Mouse (Mus musculus): ENCODE data around the gene Zc3hav1l. TPM values are rescaled to one million over a fixed set of nuclear protein-coding genes. Genes with fewer than 3 reads are reported as not detected.

The Zc3hav1l gene
- total RNA-seq, 2 experiments from 2014 or later: 3.2 to 3.9 TPM

DNA sequence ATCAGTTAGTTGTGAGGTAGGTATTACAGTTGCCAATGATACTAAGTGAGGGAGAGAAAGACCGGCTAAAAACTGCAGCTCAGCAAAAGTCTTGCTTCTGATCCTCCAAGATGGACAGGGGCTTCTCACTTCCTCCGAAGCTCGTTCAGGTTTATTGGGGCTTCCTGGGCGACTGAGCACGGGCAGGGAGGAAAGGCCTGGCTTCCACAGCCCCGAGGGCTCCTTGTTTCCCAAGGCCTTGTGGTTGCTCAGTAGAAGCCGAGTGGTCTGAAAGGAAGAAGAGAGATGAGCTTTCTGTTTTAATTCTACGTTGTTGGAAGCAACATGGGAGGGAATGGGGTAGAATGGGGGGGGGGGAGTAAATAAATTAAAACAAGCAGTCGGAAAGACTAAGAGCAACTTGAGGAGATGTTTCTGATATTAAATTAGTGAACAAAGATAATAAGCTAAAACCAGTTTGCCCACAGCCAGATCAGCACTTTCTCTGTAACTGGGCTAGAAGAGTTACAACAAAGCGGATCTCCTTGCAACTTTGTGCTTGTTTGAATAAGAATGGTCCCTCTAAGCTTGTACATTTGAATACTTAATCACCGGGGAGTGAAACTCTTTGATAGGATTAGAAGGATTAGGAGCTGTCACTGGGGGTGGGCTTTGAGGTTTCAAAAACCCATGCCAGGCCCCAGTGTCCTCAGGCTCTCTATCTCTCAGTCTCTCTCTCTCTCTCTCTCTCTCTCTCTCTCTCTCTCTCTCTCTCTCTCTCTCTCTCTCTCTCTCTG, 6.0 kb downstream of the Zc3hav1l start:
- intact Hi-C loops (cut with DNase I): no loop called here
- DNase-seq (ENCODE audit: low spot score in 2 of 2): no peak

DNA sequence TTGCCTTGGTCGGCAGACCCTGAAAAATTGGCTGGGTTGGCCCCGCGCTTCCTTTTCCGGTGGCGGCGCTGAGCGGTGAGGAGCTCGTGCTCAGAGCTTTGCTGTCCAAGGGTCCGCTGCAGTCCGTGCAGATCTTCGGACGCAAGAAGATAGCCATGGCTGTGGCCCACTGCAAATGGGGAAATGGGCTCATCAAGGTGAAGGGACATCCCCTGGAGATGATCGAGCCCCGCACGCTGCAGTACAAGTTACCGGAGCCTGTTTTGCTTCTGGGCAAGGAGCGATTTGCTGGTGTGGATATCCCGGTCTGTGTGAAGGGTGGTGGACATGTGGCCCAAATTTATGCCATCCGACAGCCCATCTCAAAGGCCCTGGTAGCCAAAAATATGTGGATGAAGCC, 14.6 kb downstream of the Zc3hav1l start:
- intact Hi-C loops (cut with DNase I): no loop called here
- no peak for DNase-seq (ENCODE audit: low spot score in 2 of 2)

DNA sequence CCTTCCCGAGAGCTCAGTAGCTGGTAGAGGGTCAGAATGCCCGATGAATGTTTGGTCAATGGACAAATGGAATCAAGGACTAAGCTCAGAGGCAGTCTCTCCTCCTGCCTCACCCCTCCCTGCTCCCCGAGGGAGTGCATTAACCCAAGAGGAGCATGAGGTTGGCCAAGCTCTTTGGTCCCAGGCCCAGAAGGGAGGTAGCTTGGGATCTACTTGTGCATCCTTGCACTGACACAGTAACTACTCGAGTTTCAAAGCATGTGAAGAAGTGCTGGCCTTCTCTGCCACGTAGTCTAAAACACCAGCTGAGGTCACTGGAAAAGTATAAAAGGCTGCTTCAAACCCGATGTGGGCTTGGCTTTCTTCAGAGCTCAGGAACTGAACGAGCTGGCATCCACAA, 34.6 kb downstream of the Zc3hav1l start:
- no peak for DNase-seq (ENCODE audit: low spot score in 2 of 2)
- intact Hi-C loops (cut with DNase I): loop anchor here (5.0 kb wide), 1 partner anchor 67 kb away; no protein-coding TSS in a partner anchor

DNA sequence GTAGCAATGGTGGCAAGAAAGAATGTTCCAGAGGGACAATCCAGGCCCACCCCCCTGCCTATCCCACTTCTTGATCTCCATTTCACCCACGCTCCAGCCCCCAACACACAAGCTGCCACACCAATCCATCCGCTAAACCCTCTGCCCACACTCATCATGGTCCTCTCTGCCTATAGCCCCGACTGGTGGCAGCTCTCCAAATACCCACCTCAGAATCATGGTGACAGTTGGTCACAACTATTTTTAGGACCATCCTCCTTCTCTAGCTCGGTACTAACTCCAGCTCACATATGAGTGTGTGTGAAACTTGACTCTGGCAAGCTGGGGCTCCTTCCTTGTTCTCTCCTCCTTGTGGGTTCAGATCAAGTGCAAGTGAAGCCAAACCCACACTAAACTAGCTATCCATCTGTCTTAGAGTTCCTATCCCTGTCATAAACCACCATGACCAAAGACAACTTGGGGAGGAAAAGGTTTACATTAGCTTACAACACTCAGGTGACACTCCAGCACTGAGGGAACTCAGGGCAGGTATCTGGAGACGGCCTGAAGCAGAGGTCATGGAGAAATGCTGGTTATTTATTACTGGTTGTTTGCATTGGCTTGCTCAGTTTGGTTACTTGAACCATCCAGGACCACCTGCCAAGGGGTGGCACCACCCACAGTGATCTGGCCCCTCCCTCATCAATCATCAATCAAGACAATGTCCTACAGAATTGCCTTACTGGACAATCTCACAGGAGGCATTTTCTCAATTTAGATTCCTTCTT, 35.5 kb downstream of the Zc3hav1l start:
- peak; percentile 72 to 80 for DNase-seq (ENCODE audit: low spot score in 2 of 2)
- intact Hi-C loops (cut with DNase I): loop anchor here (5.0 kb wide), 1 partner anchor 66 kb away; no protein-coding TSS in a partner anchor

DNA sequence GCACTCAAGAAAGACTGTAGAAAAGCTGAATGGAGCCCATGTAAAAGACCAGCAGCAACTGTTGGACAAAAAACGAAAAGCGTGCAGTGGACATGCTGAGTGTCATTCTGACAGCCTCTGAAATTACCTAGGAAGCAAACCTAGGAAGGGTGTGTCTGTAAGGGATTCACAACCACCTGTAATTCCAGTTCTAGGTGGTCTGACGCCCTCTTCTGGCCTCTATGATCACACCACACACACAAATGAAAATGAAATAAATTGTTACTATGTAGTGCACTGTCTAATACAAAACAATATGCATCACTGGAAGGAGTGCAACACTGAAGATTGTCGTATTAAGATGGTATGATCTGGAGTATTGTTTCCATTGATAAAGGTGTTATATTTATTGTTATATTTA, 37.2 kb downstream of the Zc3hav1l start:
- DNase-seq (ENCODE audit: low spot score in 2 of 2): no peak
- intact Hi-C loops (cut with DNase I): loop anchor here (5.0 kb wide), 1 partner anchor 65 kb away; no protein-coding TSS in a partner anchor

DNA sequence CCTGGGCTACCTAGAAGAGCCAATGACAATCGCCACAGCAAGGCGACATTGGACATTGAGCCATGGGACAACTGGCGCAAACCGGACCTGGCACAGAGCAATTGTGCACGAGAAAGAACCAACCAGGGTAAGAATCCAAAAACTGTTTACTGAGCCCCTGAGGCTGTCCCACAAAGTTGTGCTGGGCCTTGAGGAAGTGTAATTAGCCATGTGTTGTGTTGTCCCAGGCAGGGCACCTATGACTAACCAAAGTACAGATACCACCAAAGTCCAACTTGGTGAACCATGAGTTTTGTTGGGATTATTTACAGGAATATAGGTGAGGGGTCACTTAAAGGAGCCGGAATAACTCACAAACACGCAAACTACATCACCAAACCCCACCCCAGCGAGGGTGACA, 41.6 kb downstream of the Zc3hav1l start:
- intact Hi-C loops (cut with DNase I): loop anchor here (10.0 kb wide), 1 partner anchor 93 kb away; no protein-coding TSS in a partner anchor

DNA sequence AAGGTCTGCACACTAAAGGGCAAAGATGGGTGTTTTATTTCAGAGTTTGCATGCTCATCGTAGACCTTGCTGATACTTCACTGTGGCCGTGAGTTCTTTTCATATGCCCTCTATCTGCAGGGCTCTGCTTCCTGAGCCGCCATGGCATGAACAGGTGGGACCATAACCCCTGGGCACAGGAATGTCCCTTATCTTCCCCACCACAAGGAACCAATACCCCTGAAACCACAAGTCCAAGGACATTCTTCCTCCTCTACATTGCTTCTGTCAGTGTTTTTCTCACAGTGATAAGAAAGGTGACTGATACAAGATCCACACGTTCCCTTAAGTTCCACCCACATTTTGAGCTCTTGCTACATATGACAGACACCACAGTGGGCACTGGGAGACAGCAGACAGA, 42.3 kb downstream of the Zc3hav1l start:
- intact Hi-C loops (cut with DNase I): loop anchor here (10.0 kb wide), 1 partner anchor 92 kb away; no protein-coding TSS in a partner anchor
- no peak for DNase-seq (ENCODE audit: low spot score in 2 of 2)

More for the DNA sequence above, 41.6 kb downstream of the Zc3hav1l start:
- no peak for DNase-seq (ENCODE audit: low spot score in 2 of 2)

DNA sequence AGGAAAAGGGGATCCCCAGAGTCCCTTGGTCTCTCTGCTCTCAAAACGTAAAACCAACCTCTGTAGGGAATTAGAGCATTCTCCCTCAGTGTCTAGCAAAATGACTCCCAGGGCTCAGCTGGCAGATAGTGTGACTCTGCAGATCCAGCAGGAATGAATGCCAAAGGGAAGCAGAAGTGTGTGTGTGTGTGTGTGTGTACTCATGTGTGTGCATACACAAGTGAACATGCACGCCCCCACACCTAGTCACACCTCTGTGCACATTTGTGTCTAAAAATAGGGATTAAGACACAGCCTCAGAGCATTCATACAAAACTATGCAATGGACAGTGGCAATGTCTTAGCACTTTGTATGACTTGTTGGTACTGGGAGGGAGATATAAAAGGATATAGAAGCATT, 43.3 kb downstream of the Zc3hav1l start:
- no peak for DNase-seq (ENCODE audit: low spot score in 2 of 2)
- intact Hi-C loops (cut with DNase I): loop anchor here (10.0 kb wide), 1 partner anchor 91 kb away; no protein-coding TSS in a partner anchor

DNA sequence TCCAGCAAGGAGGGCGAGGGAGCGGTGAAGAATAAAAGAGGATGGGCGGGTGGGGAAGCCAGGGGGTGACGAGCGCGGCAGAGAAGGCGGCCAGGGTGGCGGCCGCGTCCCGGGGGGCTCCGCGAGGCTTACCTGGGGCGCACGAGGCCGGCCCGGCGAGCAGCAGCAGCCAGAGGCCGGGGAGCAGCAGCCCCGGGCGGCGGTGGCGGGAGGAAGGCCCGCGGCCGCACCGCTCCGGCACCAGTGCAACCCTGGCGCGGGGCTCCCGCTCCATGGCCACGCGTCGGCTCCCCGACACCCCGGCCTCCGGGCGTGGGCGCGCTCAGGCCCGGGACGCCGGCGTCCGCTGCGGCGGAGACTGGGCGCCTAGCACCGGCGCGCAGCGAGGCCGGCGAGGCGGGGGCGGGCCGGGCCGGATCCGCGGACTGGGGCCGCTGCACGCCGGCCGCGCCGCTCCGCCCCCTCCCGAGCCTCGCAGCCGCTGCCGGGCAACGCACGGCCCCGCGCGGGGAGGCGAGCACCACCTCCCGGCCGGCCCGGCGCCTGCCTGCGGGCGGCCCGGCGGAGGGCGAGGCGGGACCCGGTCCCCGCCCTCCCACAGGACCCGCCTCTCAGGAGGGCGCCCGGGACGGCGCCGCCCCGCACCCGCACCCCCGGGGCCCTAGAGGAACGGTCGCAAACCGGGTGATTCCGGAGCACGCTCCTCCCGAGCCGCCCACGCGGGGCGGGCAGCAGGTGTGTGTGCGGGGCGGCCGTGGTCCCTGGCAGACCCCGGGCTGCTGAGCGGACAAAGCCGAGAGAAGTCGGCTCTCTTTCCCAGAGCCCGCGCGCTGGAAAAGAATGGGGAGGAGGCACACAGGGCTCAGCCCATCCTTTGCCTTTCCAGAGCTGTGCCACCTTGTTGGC, 45.1 kb downstream of the Zc3hav1l start, which contains the start of gene D630045J12Rik:
Gene D630045J12Rik, minus strand, starts transcription at position 274 of the 906 bp plus-strand sequence.
- intact Hi-C loops (cut with DNase I): loop anchor here (5.0 to 10.0 kb wide), 2 partner anchors 43 to 89 kb away; partner anchors contain the start of gene Zc3hav1l
- peak; percentile 44 to 81 for DNase-seq (ENCODE audit: low spot score in 2 of 2)

DNA sequence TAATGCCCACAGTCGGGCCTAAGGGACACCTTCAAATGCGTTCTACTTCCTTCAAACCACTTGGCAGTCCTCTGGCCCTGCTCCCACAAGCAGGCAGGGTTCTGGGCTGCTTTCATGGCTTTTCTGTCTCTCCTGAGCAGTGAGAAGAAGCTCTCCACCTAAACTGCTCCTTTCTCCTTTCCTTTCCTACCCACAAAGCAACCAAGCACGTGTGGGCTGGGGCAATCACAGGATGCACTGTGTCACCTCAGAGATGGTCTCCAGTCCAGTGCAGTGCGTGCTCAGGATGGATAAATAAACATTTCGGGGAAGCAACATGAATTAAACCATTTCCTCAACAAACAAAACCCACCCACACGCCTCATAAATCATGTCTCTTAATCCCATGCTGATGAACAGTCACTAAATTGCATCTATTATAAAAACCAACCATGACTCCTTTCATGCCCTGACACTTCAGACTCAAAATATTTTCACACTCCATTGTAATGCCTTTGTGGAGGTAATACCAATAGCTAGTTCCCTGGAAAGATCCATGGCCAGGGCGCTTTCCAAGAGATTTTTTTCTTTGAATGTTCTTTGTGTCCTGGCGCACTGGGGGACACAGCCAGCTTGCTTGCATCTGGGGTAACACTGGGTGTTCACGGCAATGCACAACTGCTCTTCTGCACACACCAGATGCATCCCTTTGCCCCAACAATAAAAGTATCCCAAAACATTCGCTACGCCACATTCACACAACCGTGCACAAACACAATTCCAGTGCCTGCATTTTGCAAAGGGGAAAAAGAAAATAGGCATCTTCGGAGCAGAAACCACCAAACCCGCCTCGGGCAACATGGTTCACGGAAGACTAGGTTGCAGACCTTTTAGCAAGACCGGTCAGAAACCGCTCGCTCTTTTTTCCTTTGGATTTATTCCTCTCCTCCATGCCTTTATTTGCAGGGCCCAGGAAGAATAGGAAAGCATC, 46.0 kb downstream of the Zc3hav1l start:
- DNase-seq (ENCODE audit: low spot score in 2 of 2): no peak

DNA sequence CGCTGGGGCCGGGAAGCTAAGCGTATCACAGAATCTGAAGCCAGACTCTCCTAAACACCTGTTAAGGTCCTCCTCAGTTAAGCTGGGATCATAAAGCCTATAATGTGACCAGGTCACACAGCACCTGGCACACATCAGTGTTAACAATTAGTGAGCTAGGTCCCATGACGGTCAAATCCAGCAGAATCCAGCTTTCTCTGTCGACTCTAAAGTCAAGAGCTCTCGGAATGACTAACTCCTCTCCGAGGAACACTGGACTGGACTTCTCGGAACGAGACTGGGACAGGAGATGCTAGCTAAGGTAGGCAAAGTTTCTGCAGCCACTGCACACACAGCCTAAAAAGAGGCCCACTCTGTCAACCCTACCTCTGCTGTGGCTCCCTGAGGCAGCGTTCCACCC, 46.9 kb downstream of the Zc3hav1l start:
- intact Hi-C loops (cut with DNase I): loop anchor here (5.0 to 10.0 kb wide), 2 partner anchors 45 to 87 kb away; partner anchors contain the start of gene Zc3hav1l
- no peak for DNase-seq (ENCODE audit: low spot score in 2 of 2)

More for the DNA sequence above, 46.0 kb downstream of the Zc3hav1l start:
- intact Hi-C loops (cut with DNase I): loop anchor here (5.0 to 10.0 kb wide), 2 partner anchors 44 to 88 kb away; partner anchors contain the start of gene Zc3hav1l

DNA sequence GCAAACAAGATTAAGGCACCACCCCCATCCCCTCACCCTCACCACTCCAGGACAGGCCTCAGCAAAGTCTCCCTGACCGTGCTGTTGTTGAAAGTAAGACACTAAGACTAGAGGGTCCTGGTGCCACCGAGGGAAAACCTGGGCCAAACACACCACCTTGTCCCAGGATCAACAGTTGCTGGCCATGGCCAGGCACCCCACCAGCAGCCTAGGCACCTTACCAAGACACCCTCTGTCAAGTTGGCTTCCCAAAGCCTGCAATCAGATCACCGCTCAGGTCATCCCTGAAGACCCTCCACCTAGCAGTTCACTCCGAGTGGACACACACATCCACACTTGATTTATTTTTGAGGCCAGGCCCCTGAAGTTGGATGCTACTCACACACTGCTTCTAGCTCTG, 47.6 kb downstream of the Zc3hav1l start:
- intact Hi-C loops (cut with DNase I): loop anchor here (5.0 to 10.0 kb wide), 2 partner anchors 46 to 87 kb away; partner anchors contain the start of gene Zc3hav1l
- no peak for DNase-seq (ENCODE audit: low spot score in 2 of 2)

DNA sequence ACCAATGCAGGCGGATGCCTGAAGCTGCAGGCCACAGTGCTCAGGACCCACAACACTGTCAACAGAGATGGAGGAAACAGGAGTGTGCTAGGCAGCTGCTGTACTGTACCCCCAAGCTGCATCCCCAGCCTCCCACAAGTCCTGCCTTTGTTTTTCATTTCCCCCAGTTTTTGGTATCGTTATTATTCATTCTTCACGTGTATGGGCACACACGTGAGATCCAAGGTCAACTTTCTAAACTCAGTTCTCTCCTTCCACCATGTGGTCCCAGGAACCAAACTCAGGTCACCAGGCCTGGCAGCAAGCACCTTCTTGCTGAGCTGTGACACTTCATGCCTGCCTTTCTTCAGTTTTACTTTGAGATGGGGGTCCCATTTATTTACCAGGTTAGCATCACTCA, 51.7 kb downstream of the Zc3hav1l start:
- intact Hi-C loops (cut with DNase I): no loop called here
- DNase-seq (ENCODE audit: low spot score in 2 of 2): no peak

DNA sequence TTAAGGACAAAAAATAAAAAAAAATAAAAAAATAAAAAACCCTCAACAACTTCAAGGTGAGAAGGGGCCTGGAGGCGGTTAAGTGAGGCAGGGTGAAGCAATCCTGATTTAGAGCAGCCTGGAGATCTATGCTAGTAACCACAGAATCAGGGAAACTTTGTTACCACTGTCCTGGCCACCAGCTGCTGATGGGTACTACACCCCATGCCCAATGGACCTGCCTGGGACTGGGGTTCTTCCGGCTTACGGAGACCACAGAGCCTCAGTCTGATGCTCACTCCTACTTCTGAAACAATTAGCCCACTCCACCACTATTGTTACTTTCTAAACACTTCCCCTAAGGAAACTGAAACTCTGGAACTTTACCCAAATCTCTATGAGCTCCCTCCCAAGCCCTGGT, 54.3 kb downstream of the Zc3hav1l start:
- intact Hi-C loops (cut with DNase I): loop anchor here (5.0 kb wide), 1 partner anchor 48 kb away; no protein-coding TSS in a partner anchor
- no peak for DNase-seq (ENCODE audit: low spot score in 2 of 2)

DNA sequence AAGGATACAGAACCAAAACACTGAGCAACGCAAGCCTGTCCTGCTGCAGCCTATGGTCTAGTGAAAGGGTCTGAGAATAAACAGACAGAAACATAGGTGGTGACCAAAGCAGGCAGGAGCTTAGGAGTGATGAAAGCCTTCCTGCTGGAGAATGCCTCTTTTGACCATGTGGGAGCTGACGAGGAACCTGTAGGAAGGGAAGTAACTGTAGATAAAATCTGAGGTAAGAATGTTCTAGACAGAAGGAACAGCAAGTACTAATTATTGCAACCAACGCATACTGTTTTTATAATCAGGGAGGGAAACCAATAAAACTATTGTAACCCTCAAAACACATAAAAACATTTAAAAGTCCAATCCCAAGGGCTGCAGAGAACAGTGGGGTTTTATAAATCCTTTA, 54.9 kb downstream of the Zc3hav1l start:
- no peak for DNase-seq (ENCODE audit: low spot score in 2 of 2)

DNA sequence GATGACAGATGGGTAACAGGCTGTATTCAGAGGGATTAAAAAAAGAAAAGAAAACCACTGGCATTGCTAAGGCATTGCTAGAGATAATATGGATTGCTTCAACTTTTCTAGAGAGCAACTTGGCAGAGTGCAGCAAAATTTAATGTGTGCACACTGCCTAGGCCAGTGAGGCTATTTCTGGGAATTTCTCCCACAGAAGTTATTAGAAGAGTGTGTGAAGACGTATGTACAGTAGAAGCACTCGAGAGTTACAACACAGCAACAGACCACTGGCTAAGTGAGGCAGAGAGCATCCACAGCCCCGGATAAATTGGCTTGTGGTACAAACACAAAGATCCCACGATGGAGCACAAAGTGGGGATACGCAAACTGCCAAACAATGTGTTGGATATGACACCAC, 56.2 kb downstream of the Zc3hav1l start:
- no peak for DNase-seq (ENCODE audit: low spot score in 2 of 2)
- intact Hi-C loops (cut with DNase I): loop anchor here (5.0 kb wide), 1 partner anchor 46 kb away; no protein-coding TSS in a partner anchor

More for the DNA sequence above, 54.9 kb downstream of the Zc3hav1l start:
- intact Hi-C loops (cut with DNase I): loop anchor here (5.0 kb wide), 1 partner anchor 47 kb away; no protein-coding TSS in a partner anchor

DNA sequence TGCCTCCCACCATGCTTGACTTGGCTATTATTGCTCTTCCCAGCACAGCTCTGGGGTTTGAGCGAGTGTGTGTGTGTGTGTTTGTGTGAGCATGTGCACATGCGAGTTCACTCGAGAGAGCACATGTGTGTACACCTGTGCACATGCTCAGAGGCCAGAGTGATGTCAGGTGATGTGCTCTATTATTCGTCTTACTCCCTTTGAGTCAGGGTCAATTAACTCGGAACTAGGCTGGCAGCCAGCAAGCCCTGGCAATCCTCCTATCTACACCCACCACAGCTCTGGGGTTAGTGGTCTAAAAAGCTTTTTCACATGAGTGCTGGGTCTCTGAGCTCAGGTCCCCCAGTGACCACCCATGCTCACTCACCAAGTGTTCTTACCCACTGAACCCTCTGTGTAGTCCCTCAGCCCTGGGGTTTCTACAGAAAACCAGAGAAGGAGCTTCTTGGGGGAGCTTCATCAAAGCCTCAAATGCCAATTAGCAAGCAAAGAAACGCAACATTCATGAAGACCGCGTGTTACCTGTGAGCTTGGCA, 56.7 kb downstream of the Zc3hav1l start:
- intact Hi-C loops (cut with DNase I): loop anchor here (5.0 kb wide), 1 partner anchor 45 kb away; no protein-coding TSS in a partner anchor
- DNase-seq (ENCODE audit: low spot score in 2 of 2): no peak
